ENCODE assay signal across 8 mouse cellular contexts in the genomic region with DNA sequence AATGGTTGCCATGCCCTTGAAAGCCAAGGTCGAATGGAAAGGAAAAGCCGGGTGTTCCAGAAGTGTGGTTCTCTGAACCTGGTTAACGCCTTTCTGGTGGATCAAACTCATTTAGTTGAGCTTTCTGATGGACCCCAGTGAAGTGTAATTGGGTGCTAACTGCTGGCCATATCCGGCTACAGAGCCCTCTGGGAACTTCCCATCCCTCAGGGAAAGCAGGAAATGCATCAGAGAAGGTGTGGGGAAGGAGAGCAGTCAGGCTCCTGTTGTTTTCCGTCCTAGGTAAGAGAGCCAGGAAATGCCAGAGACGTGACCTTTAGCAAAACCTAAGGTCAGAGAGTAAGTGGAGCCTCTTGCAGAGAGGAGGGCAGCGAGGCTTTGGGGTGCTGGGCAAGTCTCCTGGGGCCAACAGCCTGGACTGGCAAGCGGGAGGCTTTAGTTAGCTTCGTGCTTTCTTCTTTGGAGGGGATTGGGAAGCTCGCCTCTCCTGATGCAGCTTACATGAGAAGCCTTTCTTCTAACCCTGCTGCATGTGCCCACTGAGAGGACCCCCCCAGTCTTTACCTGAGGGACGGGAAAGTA. TPM values are rescaled to one million over a fixed set of nuclear protein-coding genes. Genes with fewer than 3 reads are reported as not detected.
DNase-seq lines count a peak whose midpoint lies in the region; ATAC-seq and TF ChIP-seq lines count a peak whose summit lies in the region.

No protein-coding gene starts in this region.

- no peaks in the 10 kb centered on the region for H3K27me3 ChIP-seq in forebrain, embryonic 13.5 days
- no peaks in the 10 kb centered on the region for H3K27me3 ChIP-seq in forebrain, embryonic 14.5 days (replicated peaks; ENCODE audit: control insufficient read depth, insufficient read depth, low read length)
- H3K27me3 ChIP-seq in midbrain, embryonic 10.5 days (ENCODE audit: low read depth, poor library complexity, severe bottlenecking) = no peaks in the 10 kb centered on the region
- no peaks in the 10 kb centered on the region for H3K27me3 ChIP-seq in midbrain, embryonic 11.5 days (ENCODE audit: control insufficient read depth, insufficient read depth, low read length)
- H3K27me3 ChIP-seq in kidney, postnatal 0 days (ENCODE audit: insufficient read depth, low read length) = no peaks in the 10 kb centered on the region
- H3K27me3 ChIP-seq in stomach, embryonic 15.5 days (replicated peaks) = no peaks in the 10 kb centered on the region

- H3K4me1 ChIP-seq in forebrain, embryonic 13.5 days = peaks cover 21% of the 10 kb centered on the region
- peaks cover 2% of the 10 kb centered on the region for H3K4me1 ChIP-seq in forebrain, embryonic 14.5 days (ENCODE audit: control insufficient read depth, insufficient read depth, low read length)
- peaks cover 41% of the 10 kb centered on the region for H3K4me1 ChIP-seq in midbrain, embryonic 10.5 days
- peaks cover 10% of the 10 kb centered on the region for H3K4me1 ChIP-seq in midbrain, embryonic 11.5 days (ENCODE audit: control insufficient read depth, insufficient read depth, low read length)
- H3K4me1 ChIP-seq in kidney, postnatal 0 days (replicated peaks; ENCODE audit: insufficient read depth, low read length) = peaks cover 12% of the 10 kb centered on the region
- peaks cover 37% of the 10 kb centered on the region for H3K4me1 ChIP-seq in stomach, embryonic 15.5 days

- H3K9me3 ChIP-seq in forebrain, embryonic 13.5 days (replicated peaks) = no peaks in the 10 kb centered on the region
- no peaks in the 10 kb centered on the region for H3K9me3 ChIP-seq in forebrain, embryonic 14.5 days (replicated peaks; ENCODE audit: control insufficient read depth, low read length)
- H3K9me3 ChIP-seq in midbrain, embryonic 10.5 days (replicated peaks) = no peaks in the 10 kb centered on the region
- H3K9me3 ChIP-seq in midbrain, embryonic 11.5 days (ENCODE audit: control insufficient read depth, low read length) = no peaks in the 10 kb centered on the region
- no peaks in the 10 kb centered on the region for H3K9me3 ChIP-seq in kidney, postnatal 0 days (replicated peaks; ENCODE audit: low read length)
- H3K9me3 ChIP-seq in stomach, embryonic 15.5 days = no peaks in the 10 kb centered on the region

- no peak for DNase-seq in forebrain, embryonic 14.5 days (ENCODE audit: low spot score)
- no peak for DNase-seq in midbrain, embryonic 10.5 days (ENCODE audit: low spot score)
- no peak for DNase-seq in midbrain, embryonic 11.5 days (ENCODE audit: low spot score, missing footprints)
- DNase-seq in kidney, postnatal 0 days (ENCODE audit: low spot score) = peak; percentile 49
- DNase-seq in adipocyte (ENCODE audit: low spot score) = no peak

- H3K27ac ChIP-seq in forebrain, embryonic 13.5 days = 0 out of 2 replicates have a peak overlapping the region, but pooled peaks have one; percentile 1
- no peak overlapping the region for H3K27ac ChIP-seq in forebrain, embryonic 14.5 days (ENCODE audit: low read depth, low read length)
- peak overlapping the region; percentile 42; the same call in 1 of the 2 replicates for H3K27ac ChIP-seq in midbrain, embryonic 10.5 days (replicated peaks)
- no peak overlapping the region for H3K27ac ChIP-seq in midbrain, embryonic 11.5 days (ENCODE audit: low read depth, low read length)
- peak overlapping the region; percentile 74 for H3K27ac ChIP-seq in kidney, postnatal 0 days
- H3K27ac ChIP-seq in stomach, embryonic 15.5 days = peak overlapping the region; percentile 82

- H3K36me3 ChIP-seq in forebrain, embryonic 13.5 days (ENCODE audit: poor library complexity, severe bottlenecking) = peaks cover 41% of the 10 kb centered on the region
- peaks cover 36% of the 10 kb centered on the region for H3K36me3 ChIP-seq in forebrain, embryonic 14.5 days (ENCODE audit: control insufficient read depth, insufficient read depth, low read length)
- H3K36me3 ChIP-seq in midbrain, embryonic 10.5 days = peaks cover 59% of the 10 kb centered on the region
- peaks cover 19% of the 10 kb centered on the region for H3K36me3 ChIP-seq in midbrain, embryonic 11.5 days (ENCODE audit: control insufficient read depth, insufficient read depth, low read length)
- peaks cover 28% of the 10 kb centered on the region; the same call in 1 of the 2 replicates for H3K36me3 ChIP-seq in kidney, postnatal 0 days (ENCODE audit: insufficient read depth, low read length)
- H3K36me3 ChIP-seq in stomach, embryonic 15.5 days = peaks cover 24% of the 10 kb centered on the region

- no peak for ATAC-seq in forebrain, embryonic 13.5 days
- ATAC-seq in forebrain, embryonic 14.5 days = no peak
- no peak for ATAC-seq in midbrain, embryonic 11.5 days (ENCODE audit: low FRiP score)
- ATAC-seq in kidney, postnatal 0 days (replicated peaks; ENCODE audit: low FRiP score, low read depth) = no peak
- ATAC-seq in stomach, embryonic 15.5 days (ENCODE audit: insufficient read depth, low FRiP score, low read depth) = no peak
- no peak for ATAC-seq in megakaryocyte progenitor cell, adult 5-6 weeks (replicated peaks; ENCODE audit: poor library complexity)

- TF ChIP-seq CTCF in kidney, postnatal 0 days (IDR thresholded peaks at IDR 0.05; ENCODE audit: low read depth) = no peak

- WGBS in forebrain, embryonic 13.5 days = 89% methylated on average over 11 of the region's 11 CpGs
- WGBS in forebrain, embryonic 14.5 days = 88% methylated on average over 11 of the region's 11 CpGs
- WGBS in midbrain, embryonic 10.5 days = 87% methylated on average over 11 of the region's 11 CpGs
- WGBS in midbrain, embryonic 11.5 days = 87% methylated on average over 11 of the region's 11 CpGs
- 65% methylated on average over 11 of the region's 11 CpGs for WGBS in kidney, postnatal 0 days
- 68% methylated on average over 11 of the region's 11 CpGs for WGBS in stomach, embryonic 15.5 days

- H3K9ac ChIP-seq in forebrain, embryonic 13.5 days = no peak overlapping the region
- no peak overlapping the region for H3K9ac ChIP-seq in forebrain, embryonic 14.5 days (ENCODE audit: low read length)
- H3K9ac ChIP-seq in midbrain, embryonic 11.5 days (ENCODE audit: low read length) = no peak overlapping the region
- no peak overlapping the region for H3K9ac ChIP-seq in kidney, postnatal 0 days (ENCODE audit: low read depth, low read length)
- no peak overlapping the region for H3K9ac ChIP-seq in stomach, embryonic 15.5 days

- H3K4me3 ChIP-seq in forebrain, embryonic 13.5 days = no peak overlapping the region
- H3K4me3 ChIP-seq in forebrain, embryonic 14.5 days (ENCODE audit: low read depth, low read length) = no peak overlapping the region
- no peak overlapping the region for H3K4me3 ChIP-seq in midbrain, embryonic 10.5 days
- no peak overlapping the region for H3K4me3 ChIP-seq in midbrain, embryonic 11.5 days (ENCODE audit: low read depth, low read length)
- no peak overlapping the region for H3K4me3 ChIP-seq in kidney, postnatal 0 days (replicated peaks; ENCODE audit: low read depth, low read length)
- H3K4me3 ChIP-seq in stomach, embryonic 15.5 days (replicated peaks) = no peak overlapping the region

- no peak overlapping the region for H3K4me2 ChIP-seq in forebrain, embryonic 13.5 days
- no peak overlapping the region for H3K4me2 ChIP-seq in forebrain, embryonic 14.5 days (ENCODE audit: low read length)
- no peak overlapping the region for H3K4me2 ChIP-seq in midbrain, embryonic 11.5 days
- no peak overlapping the region for H3K4me2 ChIP-seq in kidney, postnatal 0 days (ENCODE audit: low read length)
- no peak overlapping the region for H3K4me2 ChIP-seq in stomach, embryonic 15.5 days

RNA-seq across cellular contexts. Expression of a gene that starts 32.5 kb away (rescaled TPM):
- 60.3 and 62.1 TPM in 2 replicates for polyA plus RNA-seq in forebrain, embryonic 13.5 days (2015; fragmentation: Nextera tagmentation; extraction: Ambion mirVana)
- polyA plus RNA-seq in forebrain, embryonic 14.5 days (2014; fragmentation: Nextera tagmentation; extraction: Ambion mirVana) = 43.6 and 56.3 TPM in 2 replicates
- polyA plus RNA-seq in midbrain, embryonic 10.5 days (2016; fragmentation: Nextera tagmentation; extraction: Ambion mirVana) = 49.9 and 58.0 TPM in 2 replicates
- polyA plus RNA-seq in midbrain, embryonic 11.5 days (2014; fragmentation: Nextera tagmentation; extraction: Ambion mirVana) = 32.4 and 36.7 TPM in 2 replicates
- 87.6 and 93.7 TPM in 2 replicates for polyA plus RNA-seq in kidney, postnatal 0 days (2015; fragmentation: Nextera tagmentation; extraction: Ambion mirVana)
- 48.0 and 49.5 TPM in 2 replicates for polyA plus RNA-seq in stomach, embryonic 15.5 days (2015; fragmentation: Nextera tagmentation; extraction: Ambion mirVana)
- total RNA-seq in megakaryocyte progenitor cell, adult 5-6 weeks (2015) = 9.8 and 11.7 TPM in 2 replicates
- 11.4 and 12.9 TPM in 2 replicates for total RNA-seq in megakaryocyte progenitor cell, adult 5-6 weeks (2017)

Comparison
In these comparisons a context has a peak if more than half of its experiments do, and no peak if none do; other contexts are left out.
1. H3K27ac ChIP-seq: peak in forebrain, embryonic 13.5 days (single experiment), midbrain, embryonic 10.5 days (single experiment), kidney, postnatal 0 days (single experiment) and stomach, embryonic 15.5 days (single experiment); none in forebrain, embryonic 14.5 days (single experiment) and midbrain, embryonic 11.5 days (single experiment).